Mouse (Mus musculus) hindbrain, embryonic 13.5 days (tissue): ENCODE measurements at regions not wholly inside any gene's neighbourhood (a gene's known extent, or its start where the extent isn't known, plus 50 kb on each side); places are given as distances from the start of the nearest gene placed in this dataset.

ENCODE experiments used
- ATAC-seq: fragments of 200-750 bp; cut with Nextera tagmentation; 2 replicates; pipeline ENCODE4 v1.8.0; 2017; ENCODE audit warnings: moderate TSS enrichment; ENCODE audit not compliant: low FRiP score
- H3K27ac ChIP-seq: fragments of 300-500 bp; sonication (generic); 2 replicates; pipeline ENCODE4 v1.5.1; 2015; ENCODE audit warnings: inconsistent platforms, mild to moderate bottlenecking, moderate library complexity
- H3K27me3 ChIP-seq: fragments of 300-500 bp; sonication (generic); 2 replicates; pipeline ENCODE4 v1.6.1; 2015; ENCODE audit warnings: mild to moderate bottlenecking, inconsistent platforms
- H3K36me3 ChIP-seq: fragments of 300-500 bp; sonication (generic); 2 replicates; pipeline ENCODE4 v1.6.1; 2015; ENCODE audit warnings: mild to moderate bottlenecking, inconsistent platforms
- H3K4me1 ChIP-seq: fragments of 300-500 bp; sonication (generic); replicated peaks from 2 replicates; pipeline ENCODE4 v1.6.1; 2015; ENCODE audit warnings: inconsistent platforms
- H3K4me2 ChIP-seq: fragments of 300-500 bp; sonication (generic); 2 replicates; pipeline ENCODE4 v1.6.1; 2015; ENCODE audit warnings: inconsistent platforms, mild to moderate bottlenecking, moderate library complexity
- H3K4me3 ChIP-seq: fragments of 300-500 bp; sonication (generic); 2 replicates; pipeline ENCODE4 v1.5.1; 2015; ENCODE audit warnings: mild to moderate bottlenecking, inconsistent platforms
- H3K9ac ChIP-seq: fragments of 300-500 bp; sonication (generic); 2 replicates; pipeline ENCODE4 v1.6.1; 2015; ENCODE audit warnings: mild to moderate bottlenecking, inconsistent platforms
- H3K9me3 ChIP-seq: fragments of 300-500 bp; sonication (generic); 2 replicates; pipeline ENCODE4 v1.6.1; 2016; ENCODE audit warnings: inconsistent platforms
- WGBS: fragments of 180-500 bp; shearing (Covaris S2); methylation state at CpG from one replicate; pipeline ENCODE4 v1.1.7; 2015; 5-methylcytosine and 5-hydroxymethylcytosine counted together

- Histone ChIP-seq H3K27me3 (no peaks in the 10 kb centered on the region), H3K9ac (no peak overlapping the region), H3K4me3 (no peak overlapping the region), H3K36me3 (no peaks in the 10 kb centered on the region), H3K9me3 (no peaks in the 10 kb centered on the region), H3K4me1 (peaks cover 13% of the 10 kb centered on the region; the same call in 1 of the 2 replicates), H3K4me2 (no peak overlapping the region), H3K27ac (no peak overlapping the region)
- 94% methylated on average over 3 of the region's 3 CpGs for WGBS
- ATAC-seq: no peak
Measured at GRCm38 (mm10) chr7:83035190-83035589, 168.1 kb downstream of the Mex3b start.

- no peak for ATAC-seq
- Histone ChIP-seq H3K9ac (no peak overlapping the region), H3K36me3 (no peaks in the 10 kb centered on the region), H3K4me1 (peaks cover 13% of the 10 kb centered on the region; the same call in 1 of the 2 replicates), H3K9me3 (no peaks in the 10 kb centered on the region), H3K4me3 (no peak overlapping the region), H3K4me2 (no peak overlapping the region), H3K27ac (no peak overlapping the region), H3K27me3 (no peaks in the 10 kb centered on the region)
- WGBS: 65% methylated on average over 2 of the region's 2 CpGs
Measured at GRCm38 (mm10) chr7:83036397-83036796, 169.3 kb downstream of the Mex3b start.

- H3K27me3 ChIP-seq: no peaks in the 10 kb centered on the region
- no peaks in the 10 kb centered on the region for H3K36me3 ChIP-seq
- no peak overlapping the region for H3K27ac ChIP-seq
- 0% methylated on average over 2 of the region's 2 CpGs for WGBS
- H3K4me3 ChIP-seq: no peak overlapping the region
- ATAC-seq: no peak
- no peaks in the 10 kb centered on the region for H3K9me3 ChIP-seq
- H3K4me1 ChIP-seq: peaks cover 11% of the 10 kb centered on the region; the same call in 1 of the 2 replicates
- H3K4me2 ChIP-seq: no peak overlapping the region
- H3K9ac ChIP-seq: no peak overlapping the region
Measured at GRCm38 (mm10) chr7:83037100-83037499, 170.0 kb downstream of the Mex3b start.

- H3K4me1 ChIP-seq: 0 out of 2 replicates have a peak, but pooled peaks cover 7% of the 10 kb centered on the region
Measured at GRCm38 (mm10) chr7:83037714-83038113, 170.6 kb downstream of the Mex3b start.

GRCm38 (mm10) chr7:83043746-83044145 is 176.6 kb downstream of the Mex3b start:
- H3K27me3 ChIP-seq: no peaks in the 10 kb centered on the region
- H3K36me3 ChIP-seq: no peaks in the 10 kb centered on the region
- H3K4me3 ChIP-seq: no peak overlapping the region
- ATAC-seq: no peak
- no peaks in the 10 kb centered on the region for H3K4me1 ChIP-seq
- H3K4me2 ChIP-seq: no peak overlapping the region
- H3K27ac ChIP-seq: no peak overlapping the region
- 92% methylated on average over 3 of the region's 3 CpGs for WGBS
- no peak overlapping the region for H3K9ac ChIP-seq
- no peaks in the 10 kb centered on the region for H3K9me3 ChIP-seq

More at GRCm38 (mm10) chr7:83037714-83038113, 170.6 kb downstream of the Mex3b start:
- no peaks in the 10 kb centered on the region for H3K27me3 ChIP-seq
- H3K4me2 ChIP-seq: no peak overlapping the region
- no peak for ATAC-seq
- no peak overlapping the region for H3K27ac ChIP-seq
- H3K9me3 ChIP-seq: no peaks in the 10 kb centered on the region
- 59% methylated on average over 2 of the region's 2 CpGs for WGBS
- H3K4me3 ChIP-seq: no peak overlapping the region
- H3K36me3 ChIP-seq: no peaks in the 10 kb centered on the region
- H3K9ac ChIP-seq: no peak overlapping the region

- ATAC-seq: no peak
- WGBS: 88% methylated on average over 3 of the region's 3 CpGs
Measured at GRCm38 (mm10) chr7:83045266-83045665, 178.1 kb downstream of the Mex3b start.

GRCm38 (mm10) chr7:83050011-83050410 is 182.9 kb downstream of the Mex3b start:
- no peaks in the 10 kb centered on the region for H3K9me3 ChIP-seq
- no peak overlapping the region for H3K4me2 ChIP-seq
- H3K27ac ChIP-seq: no peak overlapping the region
- H3K9ac ChIP-seq: no peak overlapping the region
- no peaks in the 10 kb centered on the region for H3K27me3 ChIP-seq
- H3K4me3 ChIP-seq: no peak overlapping the region
- no peak for ATAC-seq
- WGBS: 14% methylated on average over 3 of the region's 3 CpGs
- H3K36me3 ChIP-seq: no peaks in the 10 kb centered on the region
- no peaks in the 10 kb centered on the region; the same call in 1 of the 2 replicates for H3K4me1 ChIP-seq

More at GRCm38 (mm10) chr7:83045266-83045665, 178.1 kb downstream of the Mex3b start:
- Histone ChIP-seq H3K9ac (no peak overlapping the region), H3K9me3 (no peaks in the 10 kb centered on the region), H3K27me3 (no peaks in the 10 kb centered on the region), H3K27ac (no peak overlapping the region), H3K36me3 (no peaks in the 10 kb centered on the region), H3K4me3 (no peak overlapping the region), H3K4me1 (no peaks in the 10 kb centered on the region; the same call in 1 of the 2 replicates), H3K4me2 (no peak overlapping the region)

GRCm38 (mm10) chr7:83050833-83051497 is 183.8 kb downstream of the Mex3b start:
- H3K4me3 ChIP-seq: no peak overlapping the region
- H3K9ac ChIP-seq: no peak overlapping the region
- H3K27ac ChIP-seq: no peak overlapping the region
- H3K9me3 ChIP-seq: no peaks in the 10 kb centered on the region
- H3K4me2 ChIP-seq: no peak overlapping the region
- WGBS: 94% methylated on average over 6 of the region's 6 CpGs
- H3K27me3 ChIP-seq: no peaks in the 10 kb centered on the region
- no peaks in the 10 kb centered on the region for H3K36me3 ChIP-seq
- no peak for ATAC-seq
- no peaks in the 10 kb centered on the region; the same call in 1 of the 2 replicates for H3K4me1 ChIP-seq

- no peaks in the 10 kb centered on the region for H3K27me3 ChIP-seq
- WGBS: 88% methylated on average over 13 of the region's 13 CpGs
- no peaks in the 10 kb centered on the region for H3K36me3 ChIP-seq
- H3K9me3 ChIP-seq: no peaks in the 10 kb centered on the region
- ATAC-seq: no peak
- no peaks in the 10 kb centered on the region for H3K4me1 ChIP-seq
- no peak overlapping the region for H3K4me3 ChIP-seq
- no peak overlapping the region for H3K9ac ChIP-seq
- H3K4me2 ChIP-seq: no peak overlapping the region
- no peak overlapping the region for H3K27ac ChIP-seq
Measured at GRCm38 (mm10) chr7:83056101-83056935, 189.2 kb downstream of the Mex3b start.

GRCm38 (mm10) chr7:83060318-83060717 is 193.2 kb downstream of the Mex3b start:
- no peaks in the 10 kb centered on the region for H3K36me3 ChIP-seq

GRCm38 (mm10) chr7:83060733-83061132 is 193.6 kb downstream of the Mex3b start:
- 50% methylated on average over 5 of the region's 5 CpGs for WGBS
- no peak for ATAC-seq
- H3K4me1 ChIP-seq: no peaks in the 10 kb centered on the region
- no peak overlapping the region for H3K9ac ChIP-seq
- H3K36me3 ChIP-seq: no peaks in the 10 kb centered on the region
- H3K27ac ChIP-seq: no peak overlapping the region
- no peaks in the 10 kb centered on the region for H3K9me3 ChIP-seq
- no peak overlapping the region for H3K4me3 ChIP-seq
- no peak overlapping the region for H3K4me2 ChIP-seq
- no peaks in the 10 kb centered on the region; the same call in 1 of the 2 replicates for H3K27me3 ChIP-seq

More at GRCm38 (mm10) chr7:83060318-83060717, 193.2 kb downstream of the Mex3b start:
- Histone ChIP-seq H3K27me3 (no peaks in the 10 kb centered on the region; the same call in 1 of the 2 replicates), H3K4me3 (no peak overlapping the region), H3K27ac (no peak overlapping the region), H3K9ac (no peak overlapping the region), H3K9me3 (no peaks in the 10 kb centered on the region), H3K4me2 (no peak overlapping the region), H3K4me1 (no peaks in the 10 kb centered on the region)
- 70% methylated on average over 3 of the region's 3 CpGs for WGBS
- ATAC-seq: no peak

GRCm38 (mm10) chr7:83061197-83061893 is 194.2 kb downstream of the Mex3b start:
- Histone ChIP-seq H3K27ac (no peak overlapping the region), H3K4me2 (no peak overlapping the region), H3K27me3 (no peaks in the 10 kb centered on the region; the same call in 1 of the 2 replicates), H3K9ac (no peak overlapping the region), H3K4me1 (no peaks in the 10 kb centered on the region), H3K36me3 (no peaks in the 10 kb centered on the region), H3K9me3 (no peaks in the 10 kb centered on the region), H3K4me3 (no peak overlapping the region)
- no peak for ATAC-seq
- WGBS: 81% methylated on average over 7 of the region's 7 CpGs
